Mouse (Mus musculus): ENCODE measurements around the gene Plppr3. TPM values are rescaled to one million over a fixed set of nuclear protein-coding genes. Genes with fewer than 3 reads are reported as not detected.

The Plppr3 gene
- polyA plus RNA-seq, 1 experiment, result 32.4 TPM

DNA sequence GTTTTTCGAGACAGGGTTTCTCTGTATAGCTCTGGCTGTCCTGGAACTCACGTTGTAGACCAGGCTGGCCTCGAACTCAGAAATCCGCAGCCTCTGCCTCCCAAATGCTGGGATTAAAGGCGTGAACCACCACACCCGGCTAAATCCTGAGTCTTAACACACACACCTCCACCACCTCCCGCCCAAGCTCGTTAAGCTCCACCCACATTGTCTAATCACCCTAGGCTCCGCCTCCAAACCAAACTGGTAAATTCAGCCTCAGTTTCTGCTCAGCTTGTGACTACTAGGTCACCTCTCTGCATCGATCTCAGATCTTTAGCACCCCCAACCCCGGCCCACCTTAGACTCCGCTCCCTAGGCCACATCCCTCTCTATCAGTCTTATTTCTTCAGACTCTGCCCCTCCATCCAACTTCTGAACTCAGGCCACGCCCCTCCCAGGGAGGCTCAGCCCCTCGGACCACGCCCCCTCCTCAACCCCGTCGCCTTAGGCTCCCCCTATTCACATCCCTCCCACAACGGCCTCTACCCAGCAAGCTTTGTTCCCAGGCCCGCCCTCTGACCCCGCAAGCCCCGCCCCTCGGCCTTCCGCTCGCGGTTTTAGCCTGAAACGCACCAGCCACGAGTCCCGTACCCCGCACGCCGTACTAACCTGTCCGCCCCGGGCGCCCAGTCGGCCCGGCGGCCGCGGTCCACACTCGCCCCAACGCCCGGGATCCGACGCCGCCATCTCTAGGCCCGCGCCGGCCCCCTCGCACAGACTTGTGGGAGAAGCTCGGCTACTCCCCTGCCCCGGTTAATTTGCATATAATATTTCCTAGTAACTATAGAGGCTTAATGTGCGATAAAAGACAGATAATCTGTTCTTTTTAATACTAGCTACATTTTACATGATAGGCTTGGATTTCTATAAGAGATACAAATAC lies 34.0 kb upstream of the Plppr3 start, which contains the start of gene Med16:
Med16 (minus strand) TSS at position 757 of the 925 bp plus-strand sequence.
- Histone ChIP-seq H3K4me1 (ENCODE audit: control insufficient read depth, insufficient read depth, low read length) (peaks cover 4% of the 10 kb centered on the region), H3K27ac (ENCODE audit: control insufficient read depth, insufficient read depth, low read depth, low read length, poor library complexity) (peak within 1 kb of the TSS; percentile 99), H3K4me3 (replicated peaks; ENCODE audit: control insufficient read depth, low read depth, low read length) (peak within 1 kb of the TSS; percentile 83)
- WGBS, result 1% methylated on average over 52 of the region's 52 CpGs
- TF ChIP-seq CTCF (IDR thresholded peaks at IDR 0.05; ENCODE audit: control insufficient read depth, insufficient read depth, low read length) (no peak), POLR2A (IDR thresholded peaks at IDR 0.05; ENCODE audit: borderline replicate concordance, control insufficient read depth, low read depth, low read length) (no peak; the same call in 1 of the 2 replicates)

DNA sequence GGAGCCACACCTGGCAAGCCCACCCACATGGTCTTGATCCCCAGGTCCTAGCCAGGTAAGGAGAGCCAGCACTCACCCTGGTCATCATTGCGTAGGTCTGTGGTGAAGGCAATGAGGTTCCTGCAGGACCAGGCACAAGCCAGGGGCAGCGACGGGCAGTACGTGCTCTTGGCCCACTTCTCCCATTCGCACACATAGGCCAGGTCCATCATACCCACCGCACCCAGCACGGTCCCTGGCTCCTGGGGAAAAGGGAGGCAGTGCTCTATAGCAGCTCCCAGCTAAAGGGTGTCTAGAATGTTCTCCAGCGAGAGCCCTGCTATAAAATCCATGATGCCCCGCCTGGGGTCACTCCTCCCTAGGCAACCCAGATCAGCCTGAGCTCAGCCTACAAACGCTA lies 33.0 kb upstream of the Plppr3 start:
- WGBS, result 91% methylated on average over 10 of the region's 10 CpGs
- Histone ChIP-seq H3K4me3 (replicated peaks; ENCODE audit: control insufficient read depth, low read depth, low read length) (no peak overlapping the region), H3K27ac (ENCODE audit: control insufficient read depth, insufficient read depth, low read depth, low read length, poor library complexity) (no peak overlapping the region), H3K4me1 (ENCODE audit: control insufficient read depth, insufficient read depth, low read length) (peaks cover 4% of the 10 kb centered on the region)
- no peak for TF ChIP-seq POLR2A (IDR thresholded peaks at IDR 0.05; ENCODE audit: borderline replicate concordance, control insufficient read depth, low read depth, low read length)
- no peak for TF ChIP-seq CTCF (IDR thresholded peaks at IDR 0.05; ENCODE audit: control insufficient read depth, insufficient read depth, low read length)

- peaks cover 4% of the 10 kb centered on the region for H3K4me1 ChIP-seq (ENCODE audit: control insufficient read depth, insufficient read depth, low read length)
- H3K27ac ChIP-seq (ENCODE audit: control insufficient read depth, insufficient read depth, low read depth, low read length, poor library complexity), result no peak overlapping the region
- no peak overlapping the region for H3K4me3 ChIP-seq (replicated peaks; ENCODE audit: control insufficient read depth, low read depth, low read length)
- TF ChIP-seq CTCF (IDR thresholded peaks at IDR 0.05; ENCODE audit: control insufficient read depth, insufficient read depth, low read length) (no peak), POLR2A (IDR thresholded peaks at IDR 0.05; ENCODE audit: borderline replicate concordance, control insufficient read depth, low read depth, low read length) (no peak)
- 94% methylated on average over 9 of the region's 9 CpGs for whole genome bisulfite sequencing
These were observed 32.3 kb upstream of the Plppr3 start for GRCm38 (mm10) chr10:79906712-79907111.

DNA sequence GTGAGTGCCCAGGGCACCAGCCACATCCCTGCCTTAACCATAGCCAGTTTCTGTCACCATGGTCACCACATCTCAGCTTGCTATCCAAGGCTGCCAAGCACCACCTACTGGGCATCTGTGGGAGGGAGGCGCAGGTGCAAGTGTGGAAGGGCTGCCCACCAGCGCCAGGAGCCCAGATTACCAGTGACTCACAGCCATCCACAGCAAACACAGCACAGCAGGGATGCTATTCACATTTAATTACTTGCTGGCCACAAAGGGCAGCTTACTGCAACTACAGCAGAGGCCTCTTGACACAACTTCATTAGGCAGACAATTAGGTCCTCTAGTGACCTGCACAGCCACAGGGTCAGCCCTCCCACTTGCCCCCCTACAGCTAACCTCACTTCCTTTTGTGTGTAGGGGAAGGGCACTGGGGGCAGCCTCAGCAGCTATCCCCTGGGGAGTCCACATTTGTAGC lies 26.5 kb upstream of the Plppr3 start:
- TF ChIP-seq CTCF (IDR thresholded peaks at IDR 0.05; ENCODE audit: control insufficient read depth, insufficient read depth, low read length) (peak; percentile 21; the same call in 1 of the 2 replicates), POLR2A (IDR thresholded peaks at IDR 0.05; ENCODE audit: borderline replicate concordance, control insufficient read depth, low read depth, low read length) (no peak)
- no peaks in the 10 kb centered on the region for H3K4me1 ChIP-seq (ENCODE audit: control insufficient read depth, insufficient read depth, low read length)
- WGBS, result 72% methylated on average over 2 of the region's 2 CpGs
- no peak overlapping the region for H3K27ac ChIP-seq (ENCODE audit: control insufficient read depth, insufficient read depth, low read depth, low read length, poor library complexity)
- H3K4me3 ChIP-seq (replicated peaks; ENCODE audit: control insufficient read depth, low read depth, low read length), result no peak overlapping the region

GRCm38 (mm10) chr10:79897316-79898245 lies 23.1 kb upstream of the Plppr3 start:
- TF ChIP-seq CTCF (IDR thresholded peaks at IDR 0.05; ENCODE audit: control insufficient read depth, insufficient read depth, low read length) (no peak), POLR2A (IDR thresholded peaks at IDR 0.05; ENCODE audit: borderline replicate concordance, control insufficient read depth, low read depth, low read length) (no peak)
- 73% methylated on average over 20 of the region's 20 CpGs for WGBS
- H3K4me1 ChIP-seq (ENCODE audit: control insufficient read depth, insufficient read depth, low read length), result no peaks in the 10 kb centered on the region
- H3K4me3 ChIP-seq (replicated peaks; ENCODE audit: control insufficient read depth, low read depth, low read length), result no peak overlapping the region
- H3K27ac ChIP-seq (ENCODE audit: control insufficient read depth, insufficient read depth, low read depth, low read length, poor library complexity), result no peak overlapping the region

DNA sequence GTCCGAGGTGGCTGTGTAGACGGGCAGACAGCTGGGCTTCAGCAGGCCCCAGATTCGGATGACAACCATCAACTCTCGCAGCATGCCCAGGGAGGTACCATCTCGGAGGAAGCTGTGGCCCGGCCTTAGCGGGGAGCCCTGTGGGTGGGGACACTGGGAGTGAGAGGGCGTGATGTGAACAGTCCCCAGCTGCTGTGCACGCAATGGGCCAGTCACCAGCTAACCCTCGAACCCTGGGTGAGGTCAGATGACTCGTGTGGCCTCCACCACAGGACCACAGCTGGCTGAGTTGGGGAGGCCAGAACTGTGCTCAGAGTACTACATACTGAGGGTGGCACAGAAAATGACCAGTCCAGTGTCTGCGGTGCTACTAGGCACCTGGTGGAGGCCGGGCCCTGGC lies 22.4 kb upstream of the Plppr3 start:
- Histone ChIP-seq H3K4me1 (ENCODE audit: control insufficient read depth, insufficient read depth, low read length) (no peaks in the 10 kb centered on the region), H3K27ac (ENCODE audit: control insufficient read depth, insufficient read depth, low read depth, low read length, poor library complexity) (no peak overlapping the region), H3K4me3 (replicated peaks; ENCODE audit: control insufficient read depth, low read depth, low read length) (no peak overlapping the region)
- 70% methylated on average over 13 of the region's 13 CpGs for WGBS
- TF ChIP-seq POLR2A (IDR thresholded peaks at IDR 0.05; ENCODE audit: borderline replicate concordance, control insufficient read depth, low read depth, low read length), result no peak

DNA sequence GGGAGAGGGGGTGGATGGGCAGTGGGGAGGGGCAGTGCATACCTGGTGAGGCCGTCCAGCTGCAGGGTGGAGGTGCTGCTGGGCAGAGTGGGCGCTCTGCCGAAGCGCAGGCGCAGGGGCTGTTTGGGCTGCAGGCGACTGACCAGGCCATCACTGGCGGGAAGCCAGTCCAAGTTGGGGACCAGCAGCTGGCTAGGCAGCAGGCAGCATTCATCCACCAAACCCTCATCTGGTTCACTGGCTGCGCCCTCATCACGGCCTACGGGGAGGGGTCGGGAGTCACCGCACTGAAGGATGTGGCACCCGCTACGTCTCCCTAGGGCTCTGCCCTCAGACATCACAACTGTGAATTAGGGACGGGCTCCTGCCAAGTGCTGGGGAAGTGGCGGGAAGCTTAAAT lies 21.9 kb upstream of the Plppr3 start:
- no peak overlapping the region for H3K4me3 ChIP-seq (replicated peaks; ENCODE audit: control insufficient read depth, low read depth, low read length)
- no peaks in the 10 kb centered on the region for H3K4me1 ChIP-seq (ENCODE audit: control insufficient read depth, insufficient read depth, low read length)
- no peak for TF ChIP-seq CTCF (IDR thresholded peaks at IDR 0.05; ENCODE audit: control insufficient read depth, insufficient read depth, low read length)
- no peak for TF ChIP-seq POLR2A (IDR thresholded peaks at IDR 0.05; ENCODE audit: borderline replicate concordance, control insufficient read depth, low read depth, low read length)
- H3K27ac ChIP-seq (ENCODE audit: control insufficient read depth, insufficient read depth, low read depth, low read length, poor library complexity), result no peak overlapping the region
- WGBS, result 92% methylated on average over 16 of the region's 16 CpGs

Measured in bone marrow, adult 2 months (tissue).